Mouse (Mus musculus) ES-Bruce4 (cell line): Measurements from ENCODE around the gene Ptprb. TPM values are rescaled to one million over a fixed set of nuclear protein-coding genes. Genes with fewer than 3 reads are reported as not detected.

Source experiments
- H3K27ac ChIP-seq: 2 replicates; pipeline ENCODE4 v1.5.1; 2012; ENCODE audit warnings: low read length, inconsistent platforms; ENCODE audit not compliant: insufficient read depth
- H3K27me3 ChIP-seq: 2 replicates; pipeline ENCODE4 v1.6.1; 2012; ENCODE audit warnings: mild to moderate bottlenecking, low read length, inconsistent platforms; ENCODE audit not compliant: control insufficient read depth, poor library complexity, insufficient read depth, severe bottlenecking
- H3K36me3 ChIP-seq: 2 replicates; pipeline ENCODE4 v1.6.1; 2012; ENCODE audit warnings: inconsistent platforms, mild to moderate bottlenecking, low read length, moderate library complexity; ENCODE audit not compliant: control insufficient read depth, poor library complexity, insufficient read depth, severe bottlenecking
- H3K4me1 ChIP-seq: one replicate; pipeline ENCODE4 v1.8.1; 2011; ENCODE audit warnings: low read length; ENCODE audit not compliant: control insufficient read depth, insufficient read depth
- H3K4me3 ChIP-seq: 2 replicates; pipeline ENCODE4 v1.5.1; 2011; ENCODE audit warnings: low read depth, mild to moderate bottlenecking, low read length
- H3K9ac ChIP-seq: 2 replicates; pipeline ENCODE4 v1.6.1; 2012; ENCODE audit warnings: low read depth, mild to moderate bottlenecking, inconsistent platforms; ENCODE audit not compliant: poor library complexity, severe bottlenecking
- H3K9me3 ChIP-seq: replicated peaks from 2 replicates; pipeline ENCODE4 v1.6.1; 2012; ENCODE audit warnings: mild to moderate bottlenecking, low read length, inconsistent platforms; ENCODE audit not compliant: control insufficient read depth, poor library complexity, insufficient read depth, severe bottlenecking
- CTCF ChIP-seq: IDR thresholded peaks from one replicate; pipeline ENCODE4 v1.8.1; 2011; ENCODE audit warnings: low read depth, low read length
- EP300 ChIP-seq: IDR thresholded peaks from 2 replicates; pipeline ENCODE4 v1.6.1; 2011; ENCODE audit warnings: low read depth, low read length; ENCODE audit not compliant: insufficient read depth
- POLR2A ChIP-seq: IDR thresholded peaks from one replicate; pipeline ENCODE4 v1.8.1; 2011; ENCODE audit warnings: low read length; ENCODE audit not compliant: insufficient read depth
- polyA plus RNA-seq: library from polyadenylated mRNA; stranded (reverse); fragments of >200 nt; gene quantifications from 2 replicates; pipeline ENCODE4 v1.2.4, GENCODE M21; 2011; ENCODE audit warnings: low read depth; ENCODE audit not compliant: missing spikeins, insufficient read depth, insufficient read length

Gene Ptprb
- polyA plus RNA-seq, 1 experiment = 0.37 TPM

DNA sequence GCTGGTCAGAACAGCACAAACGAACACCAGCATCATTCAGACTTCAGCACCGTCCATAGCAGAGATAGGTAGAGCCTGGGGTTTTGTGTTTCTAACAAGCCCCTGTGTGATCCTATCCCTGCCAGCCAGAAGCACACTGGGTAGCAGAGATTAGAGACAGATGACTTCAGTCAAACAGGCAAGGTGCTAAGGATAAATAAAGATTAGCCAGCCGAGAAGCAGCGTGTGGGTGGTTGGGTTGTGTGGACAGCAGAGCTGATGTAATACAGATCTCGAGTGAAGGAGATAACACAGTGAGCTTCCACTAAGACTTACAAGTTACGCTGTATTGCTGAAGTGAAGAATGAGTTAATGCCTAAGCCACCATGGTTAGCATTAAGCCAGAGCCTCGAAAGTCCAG lies 89.4 kb downstream of the Ptprb start:
- Histone ChIP-seq H3K9me3 (no peaks in the 10 kb centered on the region), H3K36me3 (no peaks in the 10 kb centered on the region), H3K27ac (no peak overlapping the region), H3K27me3 (peaks cover 1% of the 10 kb centered on the region; the same call in 1 of the 2 replicates), H3K4me3 (no peak overlapping the region), H3K4me1 (no peaks in the 10 kb centered on the region), H3K9ac (no peak overlapping the region)
- TF ChIP-seq EP300 (no peak), CTCF (no peak), POLR2A (no peak)

DNA sequence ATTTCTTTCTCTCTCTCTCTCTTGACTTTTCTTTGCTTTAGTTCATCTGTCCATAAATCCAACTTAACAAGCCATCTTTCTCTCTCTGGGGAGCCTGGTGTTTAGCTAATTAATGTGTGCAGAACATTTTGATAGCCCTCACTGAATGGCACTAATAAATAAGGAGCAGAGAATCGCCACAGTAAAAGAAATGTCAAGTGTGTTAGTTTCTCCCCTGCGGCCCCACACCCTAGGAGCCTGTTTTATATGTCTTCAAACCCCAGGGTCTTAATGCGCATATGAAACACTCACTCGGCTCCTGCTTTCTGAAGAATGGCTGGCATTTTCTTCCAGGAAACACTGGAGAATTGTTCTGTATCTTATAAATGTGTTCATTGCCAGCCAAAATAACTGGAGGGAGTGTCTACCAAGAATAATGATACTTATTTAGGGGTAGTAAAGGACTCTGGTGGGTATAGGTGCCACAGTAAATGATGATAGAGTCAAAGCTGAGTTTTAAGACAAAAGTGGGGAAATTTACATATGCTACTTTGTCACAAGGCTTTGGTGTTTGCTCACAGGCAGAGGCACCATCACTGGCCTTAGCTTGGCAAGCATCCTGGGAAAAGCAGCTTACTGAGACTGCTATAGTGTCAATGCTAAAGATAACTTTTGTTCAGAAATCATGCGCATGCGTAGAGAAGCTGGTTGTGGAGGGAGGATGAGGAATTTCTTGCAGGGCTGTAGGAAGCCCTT lies 95.8 kb downstream of the Ptprb start:
- H3K9me3 ChIP-seq = peaks cover 8% of the 10 kb centered on the region
- H3K27ac ChIP-seq = no peak overlapping the region
- H3K4me3 ChIP-seq = no peak overlapping the region
- H3K27me3 ChIP-seq = no peaks in the 10 kb centered on the region; the same call in 1 of the 2 replicates
- no peaks in the 10 kb centered on the region for H3K36me3 ChIP-seq
- no peaks in the 10 kb centered on the region for H3K4me1 ChIP-seq
- TF ChIP-seq EP300 (no peak), POLR2A (no peak), CTCF (no peak)
- H3K9ac ChIP-seq = no peak overlapping the region

DNA sequence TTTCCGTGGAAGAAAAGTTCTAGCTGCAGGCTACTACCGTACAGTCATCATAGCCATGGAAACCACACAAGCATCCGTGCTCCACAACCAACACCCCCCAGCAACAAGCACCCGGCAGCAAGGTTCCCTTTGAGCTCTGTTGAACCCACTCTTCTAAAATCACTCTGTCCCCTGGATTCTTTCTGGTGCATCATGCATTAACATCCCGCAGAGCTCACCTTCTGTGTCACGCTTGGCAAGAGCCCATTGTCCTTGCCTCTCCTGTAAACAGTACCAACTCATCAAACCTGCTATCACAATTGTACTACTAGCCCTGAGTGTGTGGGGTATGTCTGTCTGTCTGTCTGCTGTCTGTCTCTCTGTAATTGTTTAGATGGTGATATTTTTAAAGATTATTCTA lies 98.8 kb downstream of the Ptprb start:
- TF ChIP-seq CTCF (no peak), EP300 (no peak), POLR2A (no peak)
- H3K27ac ChIP-seq = no peak overlapping the region
- H3K27me3 ChIP-seq = no peaks in the 10 kb centered on the region; the same call in 1 of the 2 replicates
- H3K4me3 ChIP-seq = no peak overlapping the region
- no peaks in the 10 kb centered on the region for H3K36me3 ChIP-seq
- no peaks in the 10 kb centered on the region for H3K4me1 ChIP-seq
- H3K9ac ChIP-seq = no peak overlapping the region
- peaks cover 8% of the 10 kb centered on the region for H3K9me3 ChIP-seq

DNA sequence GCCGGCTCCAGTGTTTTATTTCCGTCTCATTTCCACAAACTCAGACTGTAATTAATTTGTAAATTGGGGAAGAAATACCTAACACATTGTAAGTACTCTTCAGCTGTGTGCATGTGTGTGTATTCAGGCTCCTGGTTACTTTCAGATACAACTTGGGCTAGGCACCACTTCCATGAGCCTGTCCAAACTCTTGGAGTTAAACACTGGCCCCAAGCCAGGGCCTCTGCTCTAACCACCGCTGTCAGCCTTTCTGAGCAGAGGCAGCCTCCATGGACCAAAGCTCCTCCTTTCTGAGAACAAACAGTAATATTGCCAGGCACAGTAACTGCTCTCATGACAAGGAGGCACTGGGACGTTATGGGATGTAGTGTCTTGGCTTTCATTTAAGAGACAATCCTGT lies 101.5 kb downstream of the Ptprb start:
- Histone ChIP-seq H3K4me1 (no peaks in the 10 kb centered on the region), H3K4me3 (no peak overlapping the region), H3K9me3 (0 out of 2 replicates have a peak, but pooled peaks cover 5% of the 10 kb centered on the region), H3K36me3 (no peaks in the 10 kb centered on the region), H3K27ac (no peak overlapping the region), H3K27me3 (no peaks in the 10 kb centered on the region), H3K9ac (no peak overlapping the region)
- no peak for TF ChIP-seq CTCF
- no peak for TF ChIP-seq POLR2A

DNA sequence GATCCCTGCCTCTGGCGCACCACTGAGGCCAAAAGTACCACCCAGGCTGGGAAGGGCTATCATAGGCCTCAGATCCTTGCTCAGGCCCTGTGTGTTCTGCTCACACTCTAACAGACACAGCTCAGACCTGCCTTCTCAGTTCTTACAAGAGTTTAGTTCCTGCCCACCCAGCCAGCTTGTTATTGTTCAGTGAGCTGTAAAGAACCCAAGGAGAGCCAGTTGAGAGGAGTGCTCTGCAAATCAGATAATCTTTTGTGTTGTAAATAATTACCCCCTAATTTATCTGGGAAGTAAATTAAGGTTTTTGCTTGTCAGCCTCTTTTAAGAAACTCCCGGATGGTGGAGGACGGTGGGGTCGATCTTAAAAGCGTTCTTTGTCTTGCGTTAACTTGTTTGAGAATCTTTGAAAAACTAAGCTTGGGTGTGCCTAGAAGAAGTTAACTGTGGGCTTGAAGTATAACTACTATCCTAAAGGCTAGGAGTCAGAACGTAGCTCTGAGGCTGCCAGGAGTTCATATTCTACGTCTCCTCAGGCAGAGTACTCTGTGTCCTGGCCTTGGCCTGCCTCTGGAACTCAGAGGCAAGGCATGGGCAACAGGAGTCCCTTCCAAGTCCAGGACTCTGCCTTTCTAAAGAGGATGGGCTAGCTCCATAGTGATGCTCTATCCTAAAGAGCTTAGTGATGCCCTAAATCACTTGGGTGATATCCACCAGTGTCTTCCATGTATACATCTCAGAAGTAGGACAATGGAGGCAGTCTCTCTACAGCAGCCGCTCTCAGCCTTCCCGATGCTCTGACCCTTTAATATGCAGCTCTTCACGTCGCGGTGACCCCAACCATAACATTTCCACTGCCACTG lies 107.7 kb downstream of the Ptprb start:
- H3K36me3 ChIP-seq = no peaks in the 10 kb centered on the region
- H3K9ac ChIP-seq = no peak overlapping the region
- no peak overlapping the region for H3K4me3 ChIP-seq
- no peaks in the 10 kb centered on the region for H3K4me1 ChIP-seq
- no peak for TF ChIP-seq CTCF
- TF ChIP-seq EP300 = no peak
- no peak for TF ChIP-seq POLR2A
- H3K27me3 ChIP-seq = no peaks in the 10 kb centered on the region
- peak overlapping the region; percentile 50 for H3K27ac ChIP-seq
- 0 out of 2 replicates have a peak, but pooled peaks cover 5% of the 10 kb centered on the region for H3K9me3 ChIP-seq

DNA sequence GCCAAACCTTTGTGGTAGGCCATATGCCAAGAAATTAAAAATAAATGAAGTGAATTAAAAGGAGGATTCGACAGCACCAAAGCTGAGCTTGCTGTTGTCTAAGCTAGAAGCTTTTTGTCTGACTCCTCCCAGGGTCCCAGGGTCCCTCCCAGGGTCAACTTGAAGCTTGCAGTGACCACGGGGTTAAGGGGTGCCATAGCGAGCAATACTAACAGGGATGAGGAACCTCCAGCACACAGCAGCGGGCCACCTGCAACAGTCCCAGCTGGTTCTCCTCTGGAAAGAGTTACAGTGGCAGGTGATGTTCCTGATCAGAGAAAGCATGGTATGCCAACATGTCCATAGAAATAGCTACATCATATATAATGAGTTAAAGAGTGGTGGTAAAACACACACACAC lies 109.1 kb downstream of the Ptprb start:
- H3K36me3 ChIP-seq = no peaks in the 10 kb centered on the region
- H3K27me3 ChIP-seq = no peaks in the 10 kb centered on the region
- TF ChIP-seq EP300 (no peak), POLR2A (no peak), CTCF (no peak)
- 0 out of 2 replicates have a peak, but pooled peaks cover 5% of the 10 kb centered on the region for H3K9me3 ChIP-seq
- no peaks in the 10 kb centered on the region for H3K4me1 ChIP-seq
- no peak overlapping the region for H3K9ac ChIP-seq
- no peak overlapping the region for H3K27ac ChIP-seq
- H3K4me3 ChIP-seq = no peak overlapping the region
